Mouse (Mus musculus): ENCODE data around the gene Sec62. TPM values are rescaled to one million over a fixed set of nuclear protein-coding genes. Genes with fewer than 3 reads are reported as not detected.

Gene Sec62
- polyA plus RNA-seq, 1 experiment from 2014 or later, result 85.6 TPM

DNA sequence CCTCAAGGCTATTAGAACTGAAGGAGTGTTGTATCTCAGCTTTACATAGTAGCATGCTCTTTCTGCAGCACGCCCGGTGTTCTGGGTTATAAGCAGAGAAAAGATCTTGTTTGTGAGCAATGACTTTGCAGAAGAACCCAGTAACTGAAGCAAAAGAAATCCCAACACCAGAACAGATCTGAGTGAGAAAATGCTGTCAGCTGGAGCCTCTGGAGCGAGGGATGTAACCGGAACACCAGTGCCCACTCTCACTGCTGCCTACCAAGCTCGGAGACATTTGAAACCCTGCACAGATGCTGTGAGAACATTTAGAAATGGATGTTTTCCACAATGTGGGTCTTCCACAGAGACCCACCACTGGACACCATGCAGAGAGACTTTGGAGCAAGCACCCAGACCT is 18.0 kb upstream of the Sec62 start:
- Histone ChIP-seq H3K9me3 (no peaks in the 10 kb centered on the region), H3K9ac (no peak overlapping the region), H3K27me3 (replicated peaks) (no peaks in the 10 kb centered on the region), H3K4me3 (no peak overlapping the region), H3K36me3 (replicated peaks) (no peaks in the 10 kb centered on the region), H3K4me2 (no peak overlapping the region), H3K27ac (no peak overlapping the region), H3K4me1 (no peaks in the 10 kb centered on the region)
- ATAC-seq (replicated peaks), result no peak
- 94% methylated on average over 5 of the region's 5 CpGs for WGBS

DNA sequence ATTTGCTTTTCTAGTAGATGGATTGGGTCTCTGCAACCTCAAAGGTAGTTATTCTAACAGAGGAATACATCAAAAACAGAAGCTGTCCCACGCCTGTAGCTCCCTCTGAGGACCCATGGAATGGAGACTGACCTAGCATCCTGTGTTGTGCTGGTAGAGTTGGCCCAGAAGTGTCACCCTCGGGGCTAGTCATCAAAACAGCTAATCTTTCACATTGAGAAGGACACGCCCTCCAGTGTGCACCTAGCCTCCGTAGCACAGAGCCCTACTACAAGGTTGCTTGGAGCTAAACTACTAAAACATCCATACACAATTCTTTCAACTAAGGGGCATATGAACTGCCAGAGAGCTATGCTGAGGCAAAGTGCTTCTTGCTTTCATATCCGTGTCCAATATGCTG is 14.7 kb upstream of the Sec62 start:
- Histone ChIP-seq H3K9me3 (no peaks in the 10 kb centered on the region), H3K36me3 (replicated peaks) (no peaks in the 10 kb centered on the region), H3K9ac (no peak overlapping the region), H3K4me1 (no peaks in the 10 kb centered on the region), H3K4me3 (no peak overlapping the region), H3K27ac (no peak overlapping the region), H3K4me2 (no peak overlapping the region), H3K27me3 (replicated peaks) (no peaks in the 10 kb centered on the region)
- no peak for ATAC-seq (replicated peaks)
- WGBS, result 79% methylated on average over 5 of the region's 5 CpGs

DNA sequence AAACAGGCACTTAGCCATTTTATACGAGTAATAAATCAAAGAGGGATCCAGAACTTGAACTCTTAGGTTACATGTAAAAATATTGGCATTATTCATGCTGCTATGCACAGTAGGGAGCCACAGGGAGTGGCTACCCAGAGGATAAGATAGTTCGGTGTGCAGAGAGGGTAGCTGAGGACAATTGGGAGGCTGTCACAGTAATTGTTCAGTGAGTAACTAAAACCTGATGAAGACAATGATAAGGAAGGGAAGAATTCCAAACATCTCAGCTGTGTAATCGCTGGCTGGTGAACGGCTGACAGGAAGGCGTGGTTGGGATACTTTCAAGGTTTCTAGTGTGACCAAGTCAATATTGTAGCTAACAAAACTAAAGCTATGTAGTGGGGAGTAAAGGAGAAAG is 4.1 kb upstream of the Sec62 start:
- no peaks in the 10 kb centered on the region for H3K27me3 ChIP-seq (replicated peaks)
- peaks cover 3% of the 10 kb centered on the region; the same call in 1 of the 2 replicates for H3K4me1 ChIP-seq
- WGBS, result 16% methylated on average over 5 of the region's 5 CpGs
- no peak overlapping the region for H3K27ac ChIP-seq
- no peaks in the 10 kb centered on the region for H3K36me3 ChIP-seq (replicated peaks)
- no peak for ATAC-seq (replicated peaks)
- no peak overlapping the region for H3K4me2 ChIP-seq
- no peak overlapping the region for H3K9ac ChIP-seq
- no peaks in the 10 kb centered on the region for H3K9me3 ChIP-seq
- no peak overlapping the region for H3K4me3 ChIP-seq

GRCm38 (mm10) chr3:30793403-30794221 is 937 bp downstream of the Sec62 start:
- Histone ChIP-seq H3K27me3 (replicated peaks) (no peaks in the 10 kb centered on the region), H3K4me3 (peak overlapping the region; percentile 82), H3K27ac (peak overlapping the region; percentile 92), H3K9me3 (no peaks in the 10 kb centered on the region), H3K9ac (peak overlapping the region; percentile 93), H3K4me1 (peaks cover 17% of the 10 kb centered on the region), H3K36me3 (replicated peaks) (no peaks in the 10 kb centered on the region), H3K4me2 (peak overlapping the region; percentile 66)
- ATAC-seq (replicated peaks), result peak; percentile 90
- WGBS, result under 1% methylated on average over 67 of the region's 75 CpGs

DNA sequence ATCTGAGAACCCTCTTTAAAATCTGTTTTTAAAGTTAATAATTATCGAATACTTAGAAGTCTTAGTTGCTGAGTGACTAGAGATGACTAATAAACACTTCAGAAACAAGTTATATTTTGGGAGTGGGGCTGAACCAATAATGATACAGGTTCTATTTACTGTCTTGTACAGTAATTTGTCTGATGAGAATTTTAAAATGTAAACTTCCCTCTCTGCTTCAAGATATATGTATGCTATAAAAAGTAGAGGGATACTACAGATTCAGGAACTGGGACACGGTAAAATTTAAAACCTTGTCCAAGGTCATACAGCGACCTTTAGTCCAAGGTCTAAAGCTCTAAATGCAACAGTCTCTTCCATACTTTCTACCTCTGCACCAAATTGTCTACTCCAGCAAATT is 9.5 kb downstream of the Sec62 start:
- Histone ChIP-seq H3K27me3 (replicated peaks) (no peaks in the 10 kb centered on the region), H3K9ac (no peak overlapping the region), H3K4me1 (no peaks in the 10 kb centered on the region), H3K27ac (no peak overlapping the region), H3K36me3 (replicated peaks) (peaks cover 24% of the 10 kb centered on the region), H3K9me3 (no peaks in the 10 kb centered on the region), H3K4me2 (no peak overlapping the region), H3K4me3 (no peak overlapping the region)
- ATAC-seq (replicated peaks), result no peak
- WGBS, result 96% methylated on average over 3 of the region's 3 CpGs

DNA sequence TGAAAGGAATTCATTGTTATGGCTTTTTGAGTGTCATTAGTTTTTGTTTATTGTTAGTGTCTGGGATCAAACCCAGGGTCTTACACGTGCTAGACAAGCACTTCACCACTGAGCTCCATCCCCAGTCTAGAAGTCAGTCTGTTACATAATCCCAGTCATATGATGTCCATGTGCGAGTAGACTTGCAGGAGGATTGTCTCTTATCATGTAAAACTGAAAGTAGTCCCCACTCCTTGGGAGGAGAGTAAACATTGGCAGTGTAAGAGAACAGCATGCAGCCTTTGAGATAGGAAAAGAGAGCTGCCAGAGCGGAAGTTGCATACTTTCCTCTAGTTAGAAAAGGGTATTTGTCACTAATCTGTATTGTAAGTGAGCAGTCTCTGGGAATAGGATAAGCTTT is 20.2 kb downstream of the Sec62 start:
- peaks cover 33% of the 10 kb centered on the region; the same call in 1 of the 2 replicates for H3K36me3 ChIP-seq (replicated peaks)
- no peaks in the 10 kb centered on the region for H3K9me3 ChIP-seq
- H3K27ac ChIP-seq, result no peak overlapping the region
- H3K9ac ChIP-seq, result no peak overlapping the region
- H3K4me1 ChIP-seq, result no peaks in the 10 kb centered on the region
- H3K27me3 ChIP-seq (replicated peaks), result no peaks in the 10 kb centered on the region
- no peak for ATAC-seq (replicated peaks)
- no peak overlapping the region for H3K4me2 ChIP-seq
- no peak overlapping the region for H3K4me3 ChIP-seq
- WGBS, result 65% methylated on average over 3 of the region's 3 CpGs

DNA sequence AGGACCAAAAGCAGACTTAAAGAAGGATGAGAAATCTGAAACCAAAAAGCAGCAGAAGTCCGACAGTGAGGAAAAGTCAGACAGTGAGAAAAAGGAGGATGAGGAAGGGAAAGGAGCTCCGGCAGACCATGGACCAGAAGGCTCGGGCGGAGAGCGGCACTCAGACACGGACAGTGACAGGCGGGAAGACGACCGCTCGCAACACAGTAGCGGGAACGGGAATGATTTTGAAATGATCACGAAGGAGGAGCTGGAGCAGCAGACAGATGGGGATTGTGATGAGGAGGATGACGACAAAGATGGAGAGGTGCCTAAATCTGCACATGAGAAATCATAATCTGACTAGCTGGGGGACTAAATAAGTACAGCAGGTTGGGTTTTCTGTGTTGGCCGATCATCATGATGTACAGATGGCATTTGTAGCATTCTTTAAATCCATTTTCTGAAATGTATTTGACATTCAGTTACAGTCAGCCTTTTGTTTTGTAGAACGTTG is 26.0 kb downstream of the Sec62 start:
- ATAC-seq (replicated peaks), result no peak
- Histone ChIP-seq H3K4me3 (no peak overlapping the region), H3K27ac (no peak overlapping the region), H3K4me2 (no peak overlapping the region), H3K27me3 (replicated peaks) (no peaks in the 10 kb centered on the region), H3K9ac (no peak overlapping the region), H3K36me3 (replicated peaks) (peaks cover 28% of the 10 kb centered on the region), H3K9me3 (no peaks in the 10 kb centered on the region), H3K4me1 (no peaks in the 10 kb centered on the region)
- WGBS, result 97% methylated on average over 16 of the region's 16 CpGs

DNA sequence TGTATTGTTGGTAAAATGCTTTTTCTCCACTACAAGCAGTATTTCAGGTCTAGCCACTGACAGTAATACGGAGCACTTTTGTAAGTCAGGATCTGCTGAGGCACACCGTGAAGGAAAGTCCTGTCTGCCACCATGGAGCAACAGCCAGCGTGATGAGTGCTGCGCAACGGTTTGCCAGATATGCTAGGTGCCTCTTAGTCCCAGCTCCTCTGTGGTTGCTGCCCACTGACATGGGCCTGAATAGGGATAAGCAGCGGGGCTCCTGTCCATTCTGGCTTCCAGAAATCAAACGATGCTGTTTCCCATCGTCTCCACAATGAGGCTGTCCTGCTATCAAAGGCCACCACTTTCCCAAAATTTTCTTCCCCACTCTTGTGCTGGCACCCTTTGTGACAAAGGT is 29.5 kb downstream of the Sec62 start:
- Histone ChIP-seq H3K4me1 (no peaks in the 10 kb centered on the region), H3K27ac (no peak overlapping the region), H3K4me2 (no peak overlapping the region), H3K9ac (no peak overlapping the region), H3K4me3 (no peak overlapping the region), H3K36me3 (replicated peaks) (peaks cover 17% of the 10 kb centered on the region), H3K9me3 (no peaks in the 10 kb centered on the region), H3K27me3 (replicated peaks) (no peaks in the 10 kb centered on the region)
- WGBS, result 92% methylated on average over 8 of the region's 8 CpGs
- no peak for ATAC-seq (replicated peaks)

- Histone ChIP-seq H3K9me3 (no peaks in the 10 kb centered on the region), H3K27ac (no peak overlapping the region), H3K4me3 (no peak overlapping the region), H3K4me1 (no peaks in the 10 kb centered on the region), H3K9ac (no peak overlapping the region), H3K4me2 (no peak overlapping the region), H3K27me3 (replicated peaks) (no peaks in the 10 kb centered on the region), H3K36me3 (replicated peaks) (0 out of 2 replicates have a peak, but pooled peaks cover 2% of the 10 kb centered on the region)
- no peak for ATAC-seq (replicated peaks)
- 96% methylated on average over 5 of the region's 5 CpGs for WGBS
Measured at GRCm38 (mm10) chr3:30826069-30826468, 33.4 kb downstream of the Sec62 start.

GRCm38 (mm10) chr3:30831848-30832606 is 39.4 kb downstream of the Sec62 start:
- Histone ChIP-seq H3K9ac (no peak overlapping the region), H3K4me1 (no peaks in the 10 kb centered on the region), H3K9me3 (no peaks in the 10 kb centered on the region), H3K4me2 (no peak overlapping the region), H3K27ac (no peak overlapping the region), H3K36me3 (replicated peaks) (no peaks in the 10 kb centered on the region), H3K4me3 (no peak overlapping the region), H3K27me3 (replicated peaks) (no peaks in the 10 kb centered on the region)
- no peak for ATAC-seq (replicated peaks)
- WGBS, result 82% methylated on average over 15 of the region's 15 CpGs

DNA sequence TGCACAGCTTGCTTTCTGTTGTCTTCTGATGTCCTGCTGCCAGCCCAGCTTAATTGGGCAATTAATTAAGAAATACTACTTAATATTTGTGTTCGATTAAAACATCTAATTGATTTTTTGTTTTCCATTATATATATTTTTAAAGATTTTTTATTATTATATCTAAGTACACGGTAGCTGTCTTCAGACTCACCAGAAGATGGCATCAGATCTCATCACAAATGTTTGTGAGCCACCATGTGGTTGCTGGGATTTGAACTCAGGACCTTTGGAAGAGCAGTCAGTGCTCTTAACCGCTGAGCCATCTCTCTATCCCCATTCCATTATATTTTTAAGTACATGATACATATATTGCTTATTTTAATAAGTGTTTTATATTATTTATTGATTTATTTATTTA is 40.6 kb downstream of the Sec62 start:
- Histone ChIP-seq H3K9ac (no peak overlapping the region), H3K27me3 (replicated peaks) (no peaks in the 10 kb centered on the region)
- no peak for ATAC-seq (replicated peaks)

DNA sequence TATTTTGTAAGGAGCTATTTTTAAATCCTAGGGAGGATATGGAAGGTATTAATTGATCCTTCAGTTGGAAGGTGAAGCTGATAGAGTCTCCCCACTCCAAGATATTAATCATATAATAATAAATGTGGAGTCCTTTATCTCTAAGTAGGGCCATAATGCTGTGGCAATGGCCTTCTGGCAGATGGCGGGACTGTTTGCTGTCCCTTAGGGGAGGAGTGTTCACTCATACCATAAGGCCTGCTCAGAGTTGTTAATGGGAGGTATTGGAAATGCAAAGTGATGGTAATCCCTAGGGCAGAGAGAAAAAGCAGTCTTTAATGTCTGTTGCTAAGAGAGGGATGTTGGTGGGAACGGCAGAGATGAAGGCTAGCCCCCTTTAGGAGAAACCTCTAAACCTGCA is 53.1 kb downstream of the Sec62 start:
- H3K36me3 ChIP-seq (replicated peaks), result no peaks in the 10 kb centered on the region
- H3K9ac ChIP-seq, result no peak overlapping the region
- no peaks in the 10 kb centered on the region for H3K9me3 ChIP-seq
- no peak for ATAC-seq (replicated peaks)
- H3K27me3 ChIP-seq (replicated peaks), result no peaks in the 10 kb centered on the region
- no peak overlapping the region for H3K4me2 ChIP-seq
- H3K27ac ChIP-seq, result no peak overlapping the region
- no peaks in the 10 kb centered on the region for H3K4me1 ChIP-seq
- WGBS, result 32% methylated on average over 2 of the region's 2 CpGs
- H3K4me3 ChIP-seq, result no peak overlapping the region

More for the DNA sequence above, 40.6 kb downstream of the Sec62 start:
- no peak overlapping the region for H3K4me3 ChIP-seq
- H3K27ac ChIP-seq, result no peak overlapping the region
- H3K36me3 ChIP-seq (replicated peaks), result no peaks in the 10 kb centered on the region
- no peaks in the 10 kb centered on the region for H3K4me1 ChIP-seq
- no peaks in the 10 kb centered on the region for H3K9me3 ChIP-seq
- 86% methylated on average over 3 of the region's 3 CpGs for WGBS
- H3K4me2 ChIP-seq, result no peak overlapping the region
